26 mouse cellular contexts compared by ENCODE assay signal in genomic region chr11:78540358-78540757, GRCm38 (mm10). TPM values are rescaled to one million over a fixed set of nuclear protein-coding genes. Genes with fewer than 3 reads are reported as not detected.
DNase-seq lines count a peak whose midpoint lies in the region; ATAC-seq and TF ChIP-seq lines count a peak whose summit lies in the region.
"Had no signal": no experiment of that assay in that cellular context is flagged by ENCODE, and none has a peak within 500 bp of the region (broad histone marks: within the 10 kb centered on the region; RNA-seq: fewer than 3 reads in every experiment).

No protein-coding gene starts in this region.

- H3K27me3 ChIP-seq in liver, adult 2 months (ENCODE audit: control insufficient read depth, insufficient read depth, low read length), result no peaks in the 10 kb centered on the region
- H3K27me3 ChIP-seq in liver, embryonic 11.5 days (replicated peaks; ENCODE audit: control insufficient read depth, insufficient read depth, low read length), result no peaks in the 10 kb centered on the region
- H3K27me3 ChIP-seq: embryonic facial prominence, embryonic 13.5 days; forebrain, embryonic 15.5 days; intestine, embryonic 15.5 days; limb, embryonic 13.5 days; lung, embryonic 15.5 days; megakaryocyte, embryonic 14.5 days; midbrain, embryonic 13.5 days; Patski had no signal

- H3K4me1 ChIP-seq in liver, adult 2 months (ENCODE audit: control insufficient read depth, insufficient read depth, low read length), result peaks cover 13% of the 10 kb centered on the region
- H3K4me1 ChIP-seq in liver, embryonic 11.5 days (replicated peaks; ENCODE audit: control insufficient read depth, insufficient read depth, low read length), result peaks cover 15% of the 10 kb centered on the region

- DNase-seq in adrenal gland, postnatal 14 days, result peak; percentile 42
- DNase-seq in adrenal gland, postnatal 25 days, result no peak
- DNase-seq in liver, adult 2 months (ENCODE audit: extremely low read depth, low read depth, low spot score), result peak; percentile 65
- no peak for DNase-seq in liver, embryonic 11.5 days (ENCODE audit: low spot score)
- peak; percentile 68 to 73 for DNase-seq in lung, adult 18-20 months
- peak; percentile 66 for DNase-seq in lung, postnatal 36 days
- no peak for DNase-seq in ovary, postnatal 14 days (ENCODE audit: low spot score)
- DNase-seq in heart, postnatal 14 days, result no peak
- DNase-seq: cerebellum, adult 11-12 months; cerebellum, postnatal 25 days; kidney, adult 9 months; layer of hippocampus, postnatal 36 days; right cerebral cortex, postnatal 4 days; thymus, postnatal 36 days had no signal

- peaks cover 17% of the 10 kb centered on the region; the same call in 1 of the 2 replicates for H3K79me2 ChIP-seq in liver, adult 2 months (ENCODE audit: control insufficient read depth, insufficient read depth, low read length)

- intact Hi-C loops in heart, postnatal 14 days (cut with DNase I), result no loop called here

- ATAC-seq in liver, embryonic 11.5 days (replicated peaks; ENCODE audit: low FRiP score), result no peak
- ATAC-seq: CD4-positive, CD25-positive, alpha-beta regulatory T cell, adult 4 months; forebrain, embryonic 15.5 days; hindbrain, embryonic 16.5 days; intestine, embryonic 15.5 days; midbrain, embryonic 13.5 days; Patski had no signal

- no peak for TF ChIP-seq CTCF in liver, adult 2 months (IDR thresholded peaks at IDR 0.05; ENCODE audit: low read depth, low read length)

- 42% methylated on average over 3 of the region's 3 CpGs for WGBS in liver, adult 2 months
- 87% methylated on average over 3 of the region's 3 CpGs for WGBS in liver, embryonic 11.5 days

- TF ChIP-seq POLR2A in liver, adult 2 months (IDR thresholded peaks at IDR 0.05; ENCODE audit: extremely low read depth, insufficient read depth, low read length), result no peak

- H3K9me3 ChIP-seq in liver, embryonic 11.5 days (ENCODE audit: control insufficient read depth, low read length), result no peaks in the 10 kb centered on the region
- H3K9me3 ChIP-seq: embryonic facial prominence, embryonic 13.5 days; forebrain, embryonic 15.5 days; heart, embryonic 10.5 days; hindbrain, embryonic 10.5 days; intestine, embryonic 15.5 days; limb, embryonic 13.5 days; lung, embryonic 15.5 days; megakaryocyte, embryonic 14.5 days; midbrain, embryonic 13.5 days had no signal

- no peak overlapping the region for H3K9ac ChIP-seq in liver, adult 2 months (ENCODE audit: low read depth, low read length)
- H3K9ac ChIP-seq in liver, embryonic 11.5 days (ENCODE audit: low read depth, low read length), result no peak overlapping the region
- H3K9ac ChIP-seq: embryonic facial prominence, embryonic 13.5 days; forebrain, embryonic 15.5 days; intestine, embryonic 15.5 days; limb, embryonic 13.5 days; lung, embryonic 15.5 days; midbrain, embryonic 13.5 days had no signal

- no peak overlapping the region for H3K4me2 ChIP-seq in liver, embryonic 11.5 days
- H3K4me2 ChIP-seq: embryonic facial prominence, embryonic 13.5 days; forebrain, embryonic 15.5 days; intestine, embryonic 15.5 days; limb, embryonic 13.5 days; lung, embryonic 15.5 days; midbrain, embryonic 13.5 days had no signal

- H3K36me3 ChIP-seq in liver, adult 2 months (ENCODE audit: control insufficient read depth, insufficient read depth, low read length), result peaks cover 29% of the 10 kb centered on the region
- H3K36me3 ChIP-seq in liver, embryonic 11.5 days (ENCODE audit: control insufficient read depth, insufficient read depth, low read length), result peaks cover 18% of the 10 kb centered on the region

- H3K27ac ChIP-seq in liver, adult 2 months (replicated peaks; ENCODE audit: insufficient read depth, low read depth, low read length), result no peak overlapping the region
- H3K27ac ChIP-seq in liver, embryonic 11.5 days (ENCODE audit: low read depth, low read length), result no peak overlapping the region
- H3K27ac ChIP-seq: embryonic facial prominence, embryonic 13.5 days; forebrain, embryonic 15.5 days; heart, embryonic 10.5 days; hindbrain, embryonic 10.5 days; intestine, embryonic 15.5 days; limb, embryonic 13.5 days; lung, embryonic 15.5 days; midbrain, embryonic 13.5 days had no signal

- no peak overlapping the region for H3K4me3 ChIP-seq in liver, adult 2 months (ENCODE audit: insufficient read depth, low read depth, low read length)
- H3K4me3 ChIP-seq in liver, embryonic 11.5 days (ENCODE audit: low read depth, low read length), result no peak overlapping the region
- H3K4me3 ChIP-seq: embryonic facial prominence, embryonic 13.5 days; forebrain, embryonic 15.5 days; heart, embryonic 10.5 days; hindbrain, embryonic 10.5 days; intestine, embryonic 15.5 days; limb, embryonic 13.5 days; lung, embryonic 15.5 days; megakaryocyte, embryonic 14.5 days; midbrain, embryonic 13.5 days had no signal

RNA-seq across cellular contexts. Expression of gene Ift20, which starts 4.2 kb away (rescaled TPM):
- 81.5 and 90.2 TPM in 2 replicates for total RNA-seq in adrenal gland, postnatal 14 days (2021)
- total RNA-seq in adrenal gland, postnatal 25 days (2021), result 81.9 and 97.8 TPM in 2 replicates
- 107 and 120 TPM in 2 replicates for total RNA-seq in liver, adult 2 months (2014; rRNA removed)
- 80.7 and 84.2 TPM in 2 replicates for polyA plus RNA-seq in liver, adult 2 months (2012; rRNA removed)
- polyA plus RNA-seq in liver, embryonic 11.5 days (2014; fragmentation: Nextera tagmentation; extraction: Ambion mirVana), result 112 and 114 TPM in 2 replicates
- 10 to 100 TPM; 48.4 to 50.0 TPM for total RNA-seq in heart, postnatal 14 days (2021)

RNA-seq across cellular contexts. Expression of gene Tnfaip1, which starts 4.2 kb away (rescaled TPM):
- 47.9 and 49.4 TPM in 2 replicates for total RNA-seq in adrenal gland, postnatal 14 days (2021)
- 40.6 and 45.9 TPM in 2 replicates for total RNA-seq in adrenal gland, postnatal 25 days (2021)
- total RNA-seq in liver, adult 2 months (2014; rRNA removed), result 11.5 and 14.4 TPM in 2 replicates
- polyA plus RNA-seq in liver, adult 2 months (2012; rRNA removed), result 13.9 and 16.7 TPM in 2 replicates
- polyA plus RNA-seq in liver, embryonic 11.5 days (2014; fragmentation: Nextera tagmentation; extraction: Ambion mirVana), result 42.1 and 42.2 TPM in 2 replicates
- total RNA-seq in heart, postnatal 14 days (2021), result 10 to 100 TPM; 47.7 to 50.7 TPM

RNA-seq across cellular contexts. Expression of gene Tmem97, which starts 10.2 kb away (rescaled TPM):
- total RNA-seq in adrenal gland, postnatal 14 days (2021), result 34.1 and 45.0 TPM in 2 replicates
- 63.8 and 70.1 TPM in 2 replicates for total RNA-seq in adrenal gland, postnatal 25 days (2021)
- 102 and 123 TPM in 2 replicates for total RNA-seq in liver, adult 2 months (2014; rRNA removed)
- 76.5 and 91.6 TPM in 2 replicates for polyA plus RNA-seq in liver, adult 2 months (2012; rRNA removed)
- polyA plus RNA-seq in liver, embryonic 11.5 days (2014; fragmentation: Nextera tagmentation; extraction: Ambion mirVana), result 173 and 183 TPM in 2 replicates
- 10 to 100 TPM in 1 of 2 experiments, 1 to 10 TPM in 1; 8.8 to 10.3 TPM for total RNA-seq in heart, postnatal 14 days (2021)

RNA-seq across cellular contexts. Expression of gene Poldip2, which starts 28.4 kb away (rescaled TPM):
- total RNA-seq in adrenal gland, postnatal 14 days (2021), result 177 and 186 TPM in 2 replicates
- 155 and 159 TPM in 2 replicates for total RNA-seq in adrenal gland, postnatal 25 days (2021)
- total RNA-seq in liver, adult 2 months (2014; rRNA removed), result 63.5 and 67.5 TPM in 2 replicates
- 77.6 and 80.9 TPM in 2 replicates for polyA plus RNA-seq in liver, adult 2 months (2012; rRNA removed)
- polyA plus RNA-seq in liver, embryonic 11.5 days (2014; fragmentation: Nextera tagmentation; extraction: Ambion mirVana), result 151 and 154 TPM in 2 replicates
- total RNA-seq in heart, postnatal 14 days (2021), result 100 to 1,000 TPM; 153 to 155 TPM

RNA-seq across cellular contexts. Expression of gene Tmem199, which starts 28.4 kb away (rescaled TPM):
- 26.3 and 29.6 TPM in 2 replicates for total RNA-seq in adrenal gland, postnatal 14 days (2021)
- total RNA-seq in adrenal gland, postnatal 25 days (2021), result 32.1 and 35.9 TPM in 2 replicates
- 7.7 and 10.8 TPM in 2 replicates for total RNA-seq in liver, adult 2 months (2014; rRNA removed)
- polyA plus RNA-seq in liver, adult 2 months (2012; rRNA removed), result 5.9 and 6.1 TPM in 2 replicates
- 59.9 and 61.9 TPM in 2 replicates for polyA plus RNA-seq in liver, embryonic 11.5 days (2014; fragmentation: Nextera tagmentation; extraction: Ambion mirVana)
- total RNA-seq in heart, postnatal 14 days (2021), result 10 to 100 TPM; 11.7 to 12.1 TPM

Comparison
In these comparisons a context has a peak if more than half of its experiments do, and no peak if none do; other contexts are left out.
1. DNase-seq: peak in adrenal gland, postnatal 14 days (single experiment), liver, adult 2 months (single experiment), lung, adult 18-20 months (2 of 2) and lung, postnatal 36 days (single experiment); none in adrenal gland, postnatal 25 days (single experiment), liver, embryonic 11.5 days (single experiment), ovary, postnatal 14 days (single experiment) and heart, postnatal 14 days (0 of 2).